Mouse (Mus musculus) heart, postnatal 0 days (tissue): Measurements from ENCODE around the gene Ccl5. TPM values are rescaled to one million over a fixed set of nuclear protein-coding genes. Genes with fewer than 3 reads are reported as not detected.

Experiments
- ATAC-seq: fragments of 200-750 bp; cut with Nextera tagmentation; 2 replicates; pipeline ENCODE4 v1.8.0; 2017; ENCODE audit warnings: low read depth, moderate number of reproducible peaks, moderate library complexity; ENCODE audit not compliant: insufficient read depth
- DNase-seq: peaks from one replicate; pipeline ENCODE4 v3.0.0-alpha.2; 2016; ENCODE audit warnings: low spot score
- H3K27ac ChIP-seq: fragments of 300-500 bp; sonication (generic); 2 replicates; pipeline ENCODE4 v1.5.1; 2014; ENCODE audit warnings: low read depth, mild to moderate bottlenecking
- H3K27me3 ChIP-seq: fragments of 300-500 bp; sonication (generic); 2 replicates; pipeline ENCODE4 v1.6.1; 2014; ENCODE audit warnings: low read length, mixed read lengths; ENCODE audit not compliant: control insufficient read depth, insufficient read depth
- H3K36me3 ChIP-seq: fragments of 300-500 bp; sonication (generic); replicated peaks from 2 replicates; pipeline ENCODE4 v1.6.1; 2014; ENCODE audit warnings: low read length, mixed read lengths; ENCODE audit not compliant: control insufficient read depth, insufficient read depth
- H3K4me1 ChIP-seq: fragments of 300-500 bp; sonication (generic); 2 replicates; pipeline ENCODE4 v1.6.1; 2014; ENCODE audit warnings: antibody characterized with exemption; ENCODE audit not compliant: control insufficient read depth, insufficient read depth
- H3K4me2 ChIP-seq: fragments of 300-500 bp; sonication (generic); 2 replicates; pipeline ENCODE4 v1.6.1; 2014; ENCODE audit warnings: low read depth, mild to moderate bottlenecking, low read length, moderate library complexity
- H3K4me3 ChIP-seq: fragments of 300-500 bp; sonication (generic); 2 replicates; pipeline ENCODE4 v1.5.1; 2014; ENCODE audit warnings: low read depth, low read length
- H3K9ac ChIP-seq: fragments of 300-500 bp; sonication (generic); replicated peaks from 2 replicates; pipeline ENCODE4 v1.6.1; 2014; ENCODE audit warnings: low read depth, low read length, mixed read lengths
- H3K9me3 ChIP-seq: fragments of 300-500 bp; sonication (generic); replicated peaks from 2 replicates; pipeline ENCODE4 v1.6.1; 2016; ENCODE audit warnings: low read length; ENCODE audit not compliant: control insufficient read depth
- CTCF ChIP-seq: IDR thresholded peaks from 2 replicates; pipeline ENCODE4 v1.5.1; 2016; ENCODE audit warnings: antibody characterized with exemption, control low read depth, low read depth
- EP300 ChIP-seq: IDR thresholded peaks from 2 replicates; pipeline ENCODE4 v1.6.1; 2016; ENCODE audit warnings: antibody characterized with exemption, low read depth
- WGBS: fragments of 180-500 bp; shearing (Covaris S2); extraction: QIAGEN DNeasy Blood & Tissue Kit; methylation state at CpG from one replicate; pipeline ENCODE4 v1.1.7; 2014; 5-methylcytosine and 5-hydroxymethylcytosine counted together
- polyA plus RNA-seq: library from polyadenylated mRNA; unstranded; fragments of >200 nt; fragmentation: Nextera tagmentation; extraction: Ambion mirVana; gene quantifications from 2 replicates; pipeline ENCODE4 v1.2.1, GENCODE M21; 2015
- total RNA-seq: library from RNA; depleted of rRNA; stranded (reverse); fragments of >200 nt; gene quantifications from 2 replicates; pipeline ENCODE4 v1.2.3, GENCODE M21; 2014; ENCODE audit warnings: low replicate concordance

Gene Ccl5
- total and polyA plus RNA-seq, 2 experiments from 2014 or later = 0.31 TPM; not detected in 1

- TF ChIP-seq EP300 (no peak), CTCF (no peak)
- no peaks in the 10 kb centered on the region for H3K9me3 ChIP-seq
- H3K27me3 ChIP-seq = no peaks in the 10 kb centered on the region
- 61% methylated on average over 8 of the region's 8 CpGs for WGBS
- H3K4me2 ChIP-seq = no peak overlapping the region
- H3K4me1 ChIP-seq = no peaks in the 10 kb centered on the region
- H3K36me3 ChIP-seq = no peaks in the 10 kb centered on the region
- DNase-seq (peak; percentile 69), ATAC-seq (peak; percentile 33; the same call in 1 of the 2 replicates)
- H3K9ac ChIP-seq = no peak overlapping the region
- H3K27ac ChIP-seq = 0 out of 2 replicates have a peak overlapping the region, but pooled peaks have one; percentile 27
- no peak overlapping the region for H3K4me3 ChIP-seq
Observed at GRCm38 (mm10) chr11:83572223-83572622, 41.9 kb upstream of the Ccl5 start.

GRCm38 (mm10) chr11:83570189-83570588, 39.9 kb upstream of the Ccl5 start:
- 80% methylated on average over 2 of the region's 2 CpGs for WGBS
- no peaks in the 10 kb centered on the region for H3K36me3 ChIP-seq
- ATAC-seq (no peak), DNase-seq (no peak)
- no peaks in the 10 kb centered on the region for H3K27me3 ChIP-seq
- H3K4me1 ChIP-seq = no peaks in the 10 kb centered on the region
- H3K9ac ChIP-seq = no peak overlapping the region
- H3K4me3 ChIP-seq = no peak overlapping the region
- no peak for TF ChIP-seq CTCF
- TF ChIP-seq EP300 = no peak
- no peak overlapping the region for H3K27ac ChIP-seq
- H3K4me2 ChIP-seq = no peak overlapping the region
- H3K9me3 ChIP-seq = no peaks in the 10 kb centered on the region

DNA sequence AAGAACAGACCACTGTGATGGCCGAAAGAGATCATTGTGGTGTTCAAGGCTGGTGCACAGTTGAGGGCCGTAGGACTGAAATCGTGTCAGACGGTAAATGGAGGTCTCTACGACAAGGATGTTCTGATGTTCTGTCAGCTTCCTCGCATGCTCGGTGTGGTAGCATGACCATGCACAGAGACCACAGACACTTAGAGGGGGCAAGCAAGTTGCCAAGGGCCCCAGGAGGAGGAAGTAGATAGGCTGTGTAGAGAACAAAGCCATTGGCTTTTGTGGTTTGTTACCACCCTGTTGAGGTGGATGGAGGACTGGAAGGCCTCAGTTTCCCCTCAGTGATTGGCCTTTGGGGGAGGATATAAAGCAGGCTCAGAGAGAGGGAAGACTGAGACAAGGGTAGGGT, 38.9 kb upstream of the Ccl5 start:
- no peak overlapping the region for H3K4me2 ChIP-seq
- WGBS = 88% methylated on average over 7 of the region's 7 CpGs
- no peak overlapping the region for H3K4me3 ChIP-seq
- no peak for DNase-seq
- H3K36me3 ChIP-seq = no peaks in the 10 kb centered on the region
- no peak overlapping the region for H3K9ac ChIP-seq
- TF ChIP-seq EP300 = no peak
- TF ChIP-seq CTCF = no peak
- no peaks in the 10 kb centered on the region for H3K9me3 ChIP-seq
- H3K4me1 ChIP-seq = no peaks in the 10 kb centered on the region
- no peak for ATAC-seq
- H3K27me3 ChIP-seq = no peaks in the 10 kb centered on the region
- H3K27ac ChIP-seq = no peak overlapping the region

GRCm38 (mm10) chr11:83568786-83569185, 38.5 kb upstream of the Ccl5 start:
- TF ChIP-seq CTCF (no peak), EP300 (no peak)
- 89% methylated on average over 3 of the region's 3 CpGs for WGBS
- H3K9me3 ChIP-seq = no peaks in the 10 kb centered on the region
- H3K4me1 ChIP-seq = no peaks in the 10 kb centered on the region
- DNase-seq = no peak
- no peak overlapping the region for H3K27ac ChIP-seq
- no peak overlapping the region for H3K4me3 ChIP-seq
- H3K4me2 ChIP-seq = no peak overlapping the region
- no peak for ATAC-seq
- no peak overlapping the region for H3K9ac ChIP-seq
- no peaks in the 10 kb centered on the region for H3K27me3 ChIP-seq
- H3K36me3 ChIP-seq = no peaks in the 10 kb centered on the region

DNA sequence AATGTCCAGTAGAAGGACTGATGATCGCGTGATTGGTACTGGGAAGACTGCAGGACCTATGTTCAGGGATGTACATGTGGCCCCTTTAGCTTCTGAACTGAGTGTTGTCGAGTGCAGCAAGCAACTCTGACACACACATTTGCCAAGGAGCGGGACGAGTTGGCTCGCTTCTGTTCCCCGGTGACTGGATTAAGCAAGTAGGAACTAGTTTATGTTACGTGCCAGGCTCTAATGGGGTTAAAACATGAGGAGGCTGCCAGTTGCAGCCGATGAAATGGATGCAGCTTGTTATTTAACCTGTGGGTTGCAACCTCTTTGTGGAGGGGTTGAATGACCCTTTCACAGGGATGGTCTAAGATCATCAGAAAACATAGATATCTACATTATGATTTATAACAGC, 37.7 kb upstream of the Ccl5 start:
- WGBS = 80% methylated on average over 9 of the region's 9 CpGs
- Histone ChIP-seq H3K4me2 (no peak overlapping the region), H3K36me3 (no peaks in the 10 kb centered on the region), H3K27ac (no peak overlapping the region), H3K9ac (no peak overlapping the region), H3K9me3 (no peaks in the 10 kb centered on the region), H3K4me3 (no peak overlapping the region), H3K4me1 (no peaks in the 10 kb centered on the region), H3K27me3 (no peaks in the 10 kb centered on the region)
- ATAC-seq (no peak), DNase-seq (no peak)
- TF ChIP-seq CTCF (no peak), EP300 (no peak)

DNA sequence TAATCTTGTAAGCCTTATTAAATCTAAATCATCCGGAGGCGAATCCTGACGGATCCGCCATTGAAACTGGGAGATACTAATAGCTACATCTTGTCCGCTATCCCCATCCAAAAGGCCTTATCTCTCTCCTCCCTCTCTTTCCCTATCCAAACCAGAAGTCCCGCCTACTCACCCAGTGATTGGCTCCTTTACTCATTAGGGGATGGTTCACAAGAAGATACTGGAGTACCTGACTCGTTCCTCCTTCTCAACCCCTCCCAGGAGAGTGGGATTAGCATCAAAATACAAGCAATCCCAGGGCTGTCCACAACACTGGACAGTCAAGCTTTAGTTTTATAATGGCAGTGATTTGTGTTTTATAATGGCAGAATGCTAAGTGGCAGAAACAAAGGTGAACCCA, 37.0 kb upstream of the Ccl5 start:
- no peak for DNase-seq
- ATAC-seq = no peak
- Histone ChIP-seq H3K27me3 (no peaks in the 10 kb centered on the region), H3K36me3 (no peaks in the 10 kb centered on the region), H3K9ac (no peak overlapping the region), H3K4me2 (no peak overlapping the region), H3K4me1 (no peaks in the 10 kb centered on the region), H3K4me3 (no peak overlapping the region), H3K9me3 (no peaks in the 10 kb centered on the region), H3K27ac (no peak overlapping the region)
- TF ChIP-seq EP300 (no peak), CTCF (no peak)
- 54% methylated on average over 7 of the region's 7 CpGs for WGBS
